Mouse (Mus musculus): ENCODE measurements around the gene Usp17la.
"Not testable (repeated sequence)": the region's sequence is repeated elsewhere in the genome, so short reads cannot be mapped to it uniquely, and the experiment has no call there.

The Usp17la gene

DNA sequence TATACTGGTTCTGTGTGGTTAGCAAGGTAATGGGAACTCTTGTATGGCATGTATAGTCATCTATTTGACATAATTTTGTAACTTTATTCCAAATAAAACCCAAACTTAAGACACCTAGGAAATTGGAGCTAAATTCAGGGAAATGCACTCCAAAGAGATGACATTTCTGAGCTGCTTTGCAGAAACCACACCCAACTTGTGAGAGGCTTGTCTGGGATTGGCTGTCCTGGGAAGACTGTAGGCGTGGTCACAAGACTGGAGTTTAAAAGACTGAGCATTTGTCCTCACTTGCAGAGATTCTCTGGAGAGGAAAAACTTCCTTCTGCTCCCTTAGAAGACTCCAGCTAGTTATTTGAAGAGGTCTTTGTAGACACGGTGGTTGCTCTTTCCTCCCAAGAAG lies at the start of gene Usp17la:
Gene Usp17la, plus strand, starts transcription at position 301 of the 400 bp plus-strand sequence.
- DNase-seq (ENCODE audit: low spot score): not testable (repeated sequence)

DNA sequence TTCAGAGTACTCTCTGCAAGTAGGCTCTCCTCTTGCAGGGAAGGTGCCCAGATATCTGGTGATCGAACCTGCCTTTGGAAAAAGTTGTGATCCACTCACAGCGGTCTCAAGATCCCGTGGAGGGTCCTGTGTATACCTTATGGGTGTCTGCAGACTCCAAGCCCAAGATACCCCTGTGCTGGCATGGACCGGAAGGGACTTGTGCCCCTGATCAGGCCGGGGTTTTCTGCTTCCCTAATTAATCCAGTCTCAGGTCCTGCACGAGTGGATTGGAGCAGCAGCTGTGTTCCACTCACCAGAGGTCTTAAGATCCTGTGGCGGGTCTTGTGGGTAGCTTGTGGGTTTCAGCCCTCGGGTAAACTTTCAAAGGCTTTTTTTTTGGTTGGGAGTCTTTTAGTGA lies 46.5 kb upstream of the Usp17la start:
- DNase-seq (ENCODE audit: low spot score): not testable (repeated sequence)

- no peak for DNase-seq (ENCODE audit: low spot score)
Measured at GRCm38 (mm10) chr7:104842503-104842902, 14.3 kb upstream of the Usp17la start, which contains the start of gene Usp17lb. Usp17lb (minus strand) TSS chr7:104842603.

DNA sequence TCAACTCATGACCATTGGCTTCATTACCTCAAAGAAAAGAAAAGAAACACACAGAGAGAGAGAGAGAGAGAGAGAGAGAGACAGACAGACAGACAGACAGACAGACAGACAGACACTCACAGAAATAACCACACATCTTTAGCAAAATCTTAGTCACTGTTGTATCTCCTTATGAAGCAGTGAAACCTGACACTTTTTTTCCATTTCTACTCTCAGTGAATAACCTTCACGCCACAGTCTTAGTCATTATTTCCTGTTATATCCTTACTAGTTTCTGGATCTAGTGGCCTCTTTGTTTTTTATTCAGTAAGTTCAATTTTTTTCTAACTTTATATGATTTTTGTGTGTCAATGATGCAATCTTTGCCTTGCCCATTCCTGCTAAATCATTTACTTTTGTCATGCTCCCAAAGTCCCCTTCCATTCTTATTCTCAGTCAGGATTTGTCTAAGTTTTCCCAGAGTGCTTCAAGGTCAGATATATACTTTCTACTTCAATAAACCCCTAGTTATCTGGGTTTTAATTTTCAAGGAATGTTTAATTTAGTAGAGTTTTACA lies 13.0 kb upstream of the Usp17la start:
- no peak for DNase-seq (ENCODE audit: low spot score)

DNA sequence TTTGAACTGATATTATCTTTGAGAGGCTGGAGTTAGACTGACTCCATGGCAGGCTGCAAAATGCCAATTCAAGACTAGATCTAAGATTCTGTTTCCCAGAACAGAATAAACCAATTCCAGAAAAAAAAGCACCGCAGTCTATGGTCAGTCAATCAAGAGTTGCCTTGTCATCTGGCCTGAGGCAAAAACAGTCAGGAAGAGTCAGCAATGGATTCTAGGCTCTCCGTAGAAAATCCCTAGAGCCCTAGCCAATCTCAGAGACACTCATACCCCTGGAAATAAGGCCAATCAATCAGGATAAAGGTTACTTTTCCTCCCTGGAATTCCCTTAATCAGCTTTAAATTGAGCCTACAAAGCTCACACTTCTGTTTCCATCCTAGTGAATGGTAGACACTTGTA lies 5.3 kb upstream of the Usp17la start:
- not testable (repeated sequence) for DNase-seq (ENCODE audit: low spot score)

DNA sequence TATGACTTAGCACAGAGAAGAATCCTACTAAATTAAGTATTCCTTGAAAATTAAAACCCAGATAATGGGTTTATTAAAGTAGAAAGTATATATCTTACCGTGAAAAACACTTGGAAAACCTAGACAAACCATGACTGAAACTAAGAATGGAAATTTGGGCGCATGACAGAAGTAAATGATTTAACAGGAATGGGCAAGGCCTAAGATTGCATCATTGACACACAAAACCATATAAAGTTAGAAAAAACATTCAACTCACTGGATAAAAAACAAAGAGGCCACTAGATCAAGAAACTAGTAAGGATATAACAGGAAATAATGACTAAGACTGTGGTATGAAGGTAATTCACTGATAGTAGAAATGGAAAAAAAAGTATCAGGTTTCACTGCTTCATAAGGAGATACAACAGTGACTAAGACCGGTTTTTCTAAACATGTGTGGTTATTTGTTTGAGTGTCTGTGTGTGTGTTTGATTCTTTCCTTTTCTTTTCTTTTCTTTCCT lies 1.5 kb upstream of the Usp17la start:
- no peak for DNase-seq (ENCODE audit: low spot score)

- no peak for DNase-seq (ENCODE audit: low spot score)
Measured at GRCm38 (mm10) chr7:104857683-104858082, 874 bp downstream of the Usp17la start.

GRCm38 (mm10) chr7:104861381-104861780 lies 4.6 kb downstream of the Usp17la start:
- DNase-seq (ENCODE audit: low spot score): no peak

- no peak for DNase-seq (ENCODE audit: low spot score)
Measured at GRCm38 (mm10) chr7:104877731-104878130, 20.9 kb downstream of the Usp17la start, which contains the start of gene Olfr665. Olfr665 (plus strand) TSS chr7:104878031.

GRCm38 (mm10) chr7:104895852-104896251 lies 39.0 kb downstream of the Usp17la start, which contains the start of gene Olfr666:
Olfr666 (minus strand) TSS chr7:104895952.
- DNase-seq (ENCODE audit: low spot score): no peak

Measured in urinary bladder, postnatal 10 days (tissue).